Mouse (Mus musculus) C2C12 (cell line): Measurements from ENCODE around the gene Wdfy4. TPM values are rescaled to one million over a fixed set of nuclear protein-coding genes. Genes with fewer than 3 reads are reported as not detected.

Experiments used
- H3K27me3 ChIP-seq: one replicate; pipeline ENCODE4 v1.6.1; 2011; ENCODE audit not compliant: control insufficient read depth, insufficient read depth, insufficient read length
- H3K36me3 ChIP-seq: one replicate; pipeline ENCODE4 v1.6.1; 2011; ENCODE audit not compliant: control insufficient read depth, insufficient read depth
- H3K4me3 ChIP-seq: one replicate; pipeline ENCODE4 v1.5.1; 2011; ENCODE audit warnings: mild to moderate bottlenecking, control low read depth; ENCODE audit not compliant: poor library complexity, insufficient read depth, severe bottlenecking
- H3K79me2 ChIP-seq: one replicate; pipeline ENCODE4 v1.6.1; 2011; ENCODE audit not compliant: control insufficient read depth, insufficient read depth
- H3K79me3 ChIP-seq: one replicate; pipeline ENCODE4 v1.6.1; 2011; ENCODE audit warnings: low read depth, control low read depth
- H3ac ChIP-seq: one replicate; pipeline ENCODE3; 2011; ENCODE audit warnings: low read depth; ENCODE audit not compliant: control insufficient read depth, insufficient read length
- CEBPB ChIP-seq: IDR thresholded peaks from one replicate; pipeline ENCODE4 v1.6.1; 2011; ENCODE audit warnings: low read depth, mild to moderate bottlenecking, control low read depth, moderate library complexity
- CTCF ChIP-seq: IDR thresholded peaks from one replicate; pipeline ENCODE4 v1.5.1; 2011; ENCODE audit not compliant: control insufficient read depth, insufficient read depth, insufficient read length
- FOSL1 ChIP-seq: IDR thresholded peaks from one replicate; pipeline ENCODE4 v1.8.0; 2011; ENCODE audit warnings: mild to moderate bottlenecking, low read length; ENCODE audit not compliant: poor library complexity, insufficient read depth, severe bottlenecking
- MAX ChIP-seq: IDR thresholded peaks from one replicate; pipeline ENCODE4 v1.6.1; 2011; ENCODE audit warnings: mild to moderate bottlenecking, control low read depth
- MYOD1 ChIP-seq: IDR thresholded peaks from one replicate; pipeline ENCODE4 v1.6.1; 2011; ENCODE audit warnings: low read depth; ENCODE audit not compliant: control insufficient read depth, insufficient read length
- MYOG ChIP-seq: IDR thresholded peaks from one replicate; pipeline ENCODE4 v1.6.1; 2011; ENCODE audit not compliant: control insufficient read depth, insufficient read length; ENCODE audit errors: extremely low read depth
- USF1 ChIP-seq: IDR thresholded peaks from one replicate; pipeline ENCODE4 v1.6.1; 2011; ENCODE audit warnings: low read depth, mild to moderate bottlenecking, control low read depth, moderate library complexity
- polyA plus RNA-seq: library from polyadenylated mRNA; unstranded; fragments of >200 nt; fragmentation: generic; extraction: Trizol; gene quantifications from one replicate; pipeline ENCODE4 v1.2.1, GENCODE M21; 2012; ENCODE audit warnings: missing spikeins

The Wdfy4 gene
- polyA plus RNA-seq, 1 experiment = 0.01 TPM

DNA sequence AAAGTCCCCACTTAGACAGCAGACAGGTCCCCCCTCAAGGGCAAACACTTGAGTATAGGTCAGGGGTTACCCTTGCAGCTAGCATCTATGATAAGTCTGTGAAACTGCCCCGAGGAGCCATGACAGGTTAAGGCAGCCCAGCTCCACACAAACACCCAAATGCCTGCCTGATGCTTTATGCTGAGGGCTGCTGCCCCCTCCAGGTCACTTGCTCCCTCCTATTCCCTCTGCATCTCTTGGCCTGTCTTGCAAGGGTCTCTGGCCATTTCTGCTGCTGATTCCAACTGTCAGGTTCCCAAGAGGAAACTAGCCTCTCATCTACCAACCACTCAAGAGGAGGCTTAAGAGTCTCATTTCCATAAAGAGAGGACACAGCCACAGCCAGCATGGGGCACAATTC lies 32.4 kb downstream of the Wdfy4 start:
- Histone ChIP-seq H3K27me3 (peaks cover 79% of the 10 kb centered on the region), H3K79me2 (no peaks in the 10 kb centered on the region), H3K79me3 (no peaks in the 10 kb centered on the region), H3K4me3 (no peak overlapping the region), H3K36me3 (no peaks in the 10 kb centered on the region), H3ac (no peak overlapping the region)
- no peak for TF ChIP-seq CEBPB
- no peak for TF ChIP-seq USF1
- no peak for TF ChIP-seq MYOG
- TF ChIP-seq CTCF = no peak
- TF ChIP-seq MAX = no peak
- no peak for TF ChIP-seq MYOD1
- TF ChIP-seq FOSL1 = no peak

DNA sequence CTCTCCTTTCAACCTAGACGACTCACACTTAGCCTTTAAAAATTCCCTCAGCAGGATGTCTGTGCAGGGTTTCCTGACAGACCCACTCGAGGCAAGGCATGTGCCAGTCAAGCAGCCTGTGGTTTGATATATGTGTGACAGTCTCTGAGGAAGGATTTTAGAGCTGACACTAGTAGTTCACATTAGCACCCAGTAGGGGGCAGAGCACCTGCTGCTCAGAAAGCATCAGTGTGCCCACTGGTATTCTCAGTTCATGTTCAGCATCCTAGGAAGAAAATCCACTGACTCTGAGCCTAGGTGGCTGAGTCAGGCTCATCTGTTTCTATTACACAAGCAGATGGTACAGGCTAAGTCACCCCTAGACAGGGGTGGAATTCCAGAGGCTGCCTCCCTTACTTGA lies 39.0 kb downstream of the Wdfy4 start:
- H3ac ChIP-seq = no peak overlapping the region
- H3K79me3 ChIP-seq = no peaks in the 10 kb centered on the region
- TF ChIP-seq USF1 (no peak), MYOD1 (no peak), MAX (no peak), MYOG (no peak), FOSL1 (no peak), CTCF (no peak), CEBPB (no peak)
- no peaks in the 10 kb centered on the region for H3K79me2 ChIP-seq
- no peaks in the 10 kb centered on the region for H3K36me3 ChIP-seq
- no peak overlapping the region for H3K4me3 ChIP-seq
- H3K27me3 ChIP-seq = peaks cover 70% of the 10 kb centered on the region

DNA sequence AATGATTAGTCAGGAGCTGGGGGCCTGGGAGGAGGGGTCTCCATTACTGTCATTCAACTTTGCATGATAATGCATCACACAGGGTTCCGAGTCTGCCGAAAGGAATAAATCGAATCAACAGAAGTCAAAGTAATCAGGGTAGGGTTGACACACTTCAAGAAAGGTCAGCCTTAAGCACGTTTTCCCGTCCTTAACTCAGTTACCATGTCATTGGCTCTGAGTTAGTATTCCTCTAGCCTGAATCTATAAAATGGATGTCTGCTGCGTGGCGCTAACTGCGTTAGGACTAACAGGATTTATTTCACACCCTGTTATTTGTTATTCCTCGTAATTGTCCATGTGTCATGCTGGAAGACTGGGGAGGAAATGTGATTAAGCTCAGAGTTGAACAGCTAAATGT lies 48.5 kb downstream of the Wdfy4 start:
- TF ChIP-seq CEBPB (no peak), MAX (no peak), USF1 (no peak), CTCF (no peak), MYOD1 (no peak), FOSL1 (no peak), MYOG (no peak)
- H3K27me3 ChIP-seq = peaks cover 37% of the 10 kb centered on the region
- no peaks in the 10 kb centered on the region for H3K79me2 ChIP-seq

DNA sequence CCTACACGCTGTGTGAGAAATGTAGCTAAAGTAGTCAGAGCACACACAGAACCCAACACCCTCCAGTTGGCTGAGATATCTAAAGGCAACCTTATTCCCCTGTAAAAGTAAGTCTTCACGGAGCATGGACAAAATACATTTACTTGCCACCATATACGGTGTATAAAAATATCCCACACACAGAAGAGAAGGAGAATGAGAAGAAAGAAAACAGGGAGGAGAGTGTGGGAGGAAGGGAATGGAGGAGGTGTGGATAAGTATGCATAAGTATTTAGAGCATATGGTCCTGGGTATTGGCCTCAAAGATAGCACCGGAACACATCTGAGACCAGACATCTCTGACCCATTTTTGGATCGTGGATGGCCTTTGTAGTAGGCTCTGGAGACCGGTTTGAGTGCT lies 50.1 kb downstream of the Wdfy4 start:
- H3K36me3 ChIP-seq = no peaks in the 10 kb centered on the region
- TF ChIP-seq USF1 = no peak
- no peak for TF ChIP-seq MYOD1
- no peak for TF ChIP-seq FOSL1
- no peak for TF ChIP-seq MYOG
- TF ChIP-seq CEBPB = no peak

More for the DNA sequence above, 48.5 kb downstream of the Wdfy4 start:
- Histone ChIP-seq H3ac (no peak overlapping the region), H3K36me3 (no peaks in the 10 kb centered on the region), H3K79me3 (no peaks in the 10 kb centered on the region), H3K4me3 (no peak overlapping the region)

DNA sequence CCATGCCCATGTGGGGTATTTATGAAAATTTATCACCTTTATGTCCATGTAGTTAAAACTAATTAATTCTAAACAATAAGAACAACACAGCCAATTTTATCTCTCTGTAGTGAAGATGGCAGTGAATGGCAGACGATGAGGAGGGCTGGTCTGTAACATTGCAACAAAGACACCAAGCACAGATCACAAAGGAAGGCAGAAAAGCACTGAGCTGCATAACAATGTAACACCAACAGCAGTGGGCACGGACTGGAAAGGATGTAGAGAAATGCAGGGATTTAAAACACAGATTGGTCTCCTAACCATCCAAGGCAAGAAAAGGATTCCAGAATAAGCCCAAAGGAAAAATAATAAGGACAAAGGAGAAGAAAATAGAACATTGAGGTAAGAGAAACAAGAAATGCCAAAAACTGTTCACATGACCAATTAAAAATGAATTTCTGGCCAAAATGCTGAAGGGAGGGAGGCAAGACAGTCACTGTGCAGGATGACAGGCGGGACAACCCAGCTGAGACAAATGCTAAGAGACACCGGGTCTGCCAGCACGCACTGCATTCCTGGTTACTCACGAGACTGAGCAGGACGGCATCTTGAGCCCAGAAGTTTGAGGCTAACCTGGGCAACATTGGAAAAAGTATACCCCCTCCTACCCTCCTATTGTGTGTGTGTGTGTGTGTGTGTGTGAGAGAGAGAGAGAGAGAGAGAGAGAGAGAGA lies 54.1 kb downstream of the Wdfy4 start:
- Histone ChIP-seq H3K27me3 (peaks cover 53% of the 10 kb centered on the region), H3K4me3 (no peak overlapping the region), H3K79me3 (no peaks in the 10 kb centered on the region), H3K79me2 (no peaks in the 10 kb centered on the region), H3K36me3 (no peaks in the 10 kb centered on the region), H3ac (no peak overlapping the region)
- TF ChIP-seq USF1 (no peak), CTCF (no peak), MAX (no peak), MYOD1 (no peak), CEBPB (no peak), FOSL1 (no peak), MYOG (no peak)

More for the DNA sequence above, 50.1 kb downstream of the Wdfy4 start:
- Histone ChIP-seq H3K79me3 (no peaks in the 10 kb centered on the region), H3K79me2 (no peaks in the 10 kb centered on the region), H3ac (no peak overlapping the region), H3K27me3 (peaks cover 43% of the 10 kb centered on the region), H3K4me3 (no peak overlapping the region)
